In genomic region chr4:44065355-44066025, GRCm38 (mm10) we compare ENCODE assay signal across 8 mouse cellular contexts. TPM values are rescaled to one million over a fixed set of nuclear protein-coding genes. Genes with fewer than 3 reads are reported as not detected.
A peak's percentile ranks its signal among the peaks of the same experiment; 100 is the strongest.
DNase-seq lines count a peak whose midpoint lies in the region; ATAC-seq lines count a peak whose summit lies in the region.

No protein-coding gene starts in this region.

- H3K4me1 ChIP-seq in intestine, embryonic 15.5 days (replicated peaks) = 0 out of 2 replicates have a peak, but pooled peaks cover 12% of the 10 kb centered on the region
- H3K4me1 ChIP-seq in midbrain, embryonic 10.5 days = peaks cover 10% of the 10 kb centered on the region; the same call in 1 of the 2 replicates

- DNase-seq in adrenal gland, adult 8-10 months = peak; percentile 74
- DNase-seq in embryo, embryonic 11.5 days (ENCODE audit: low read depth, low spot score) = peak; percentile 83
- DNase-seq in gastrocnemius, postnatal 36 days = peak; percentile 80 to 89
- peak; percentile 94 to 96 for DNase-seq in left cerebral cortex, postnatal 14 days (ENCODE audit: low spot score in 2 of 2)
- DNase-seq in midbrain, embryonic 10.5 days (ENCODE audit: low spot score) = peak; percentile 86
- peak; percentile 93 for DNase-seq in right cerebral cortex, postnatal 4 days
- DNase-seq in yolk sac, embryonic 10.5 days (ENCODE audit: low spot score) = peak; percentile 87

- H3K27me3 ChIP-seq in intestine, embryonic 15.5 days (replicated peaks) = no peaks in the 10 kb centered on the region
- peaks cover 22% of the 10 kb centered on the region; the same call in 1 of the 2 replicates for H3K27me3 ChIP-seq in midbrain, embryonic 10.5 days (ENCODE audit: low read depth, poor library complexity, severe bottlenecking)

- intact Hi-C loops in gastrocnemius, postnatal 36 days (cut with DNase I) = loop anchor here (2.0 to 10.0 kb wide), 2 partner anchors 55 to 229 kb away; no protein-coding TSS in a partner anchor
- intact Hi-C loops in left cerebral cortex, postnatal 14 days (cut with DNase I) = loop anchor here (2.0 to 5.0 kb wide), 2 partner anchors 53 to 102 kb away; no protein-coding TSS in a partner anchor

- 0 out of 2 replicates have a peak overlapping the region, but pooled peaks have one; percentile 18 for H3K4me3 ChIP-seq in intestine, embryonic 15.5 days (replicated peaks)
- H3K4me3 ChIP-seq in midbrain, embryonic 10.5 days = 0 out of 2 replicates have a peak overlapping the region, but pooled peaks have one; percentile 14

- peak; percentile 89 for ATAC-seq in intestine, embryonic 15.5 days

- 19% methylated on average over 16 of the region's 16 CpGs for WGBS in intestine, embryonic 15.5 days
- WGBS in midbrain, embryonic 10.5 days = 36% methylated on average over 16 of the region's 16 CpGs

- H3K9ac ChIP-seq in intestine, embryonic 15.5 days = no peak overlapping the region

- 0 out of 2 replicates have a peak, but pooled peaks cover 2% of the 10 kb centered on the region for H3K36me3 ChIP-seq in intestine, embryonic 15.5 days
- H3K36me3 ChIP-seq in midbrain, embryonic 10.5 days = no peaks in the 10 kb centered on the region

- peak overlapping the region; percentile 76 for H3K27ac ChIP-seq in intestine, embryonic 15.5 days
- H3K27ac ChIP-seq in midbrain, embryonic 10.5 days (replicated peaks) = 0 out of 2 replicates have a peak overlapping the region, but pooled peaks have one; percentile 28

- H3K4me2 ChIP-seq in intestine, embryonic 15.5 days (replicated peaks) = peak overlapping the region; percentile 51

- no peaks in the 10 kb centered on the region for H3K9me3 ChIP-seq in intestine, embryonic 15.5 days
- H3K9me3 ChIP-seq in midbrain, embryonic 10.5 days (replicated peaks) = no peaks in the 10 kb centered on the region

RNA-seq across cellular contexts. Expression of gene Gne, which starts 18.5 kb away (rescaled TPM):
- total RNA-seq in adrenal gland, adult 8-10 months (2022) = 10 to 100 TPM; 38.9 to 51.1 (median 45.4) TPM
- 10 to 100 TPM in 1 of 2 experiments, 1 to 10 TPM in 1; 8.1 to 11.8 TPM for total RNA-seq in gastrocnemius, postnatal 36 days (2021)
- 42.0 and 47.0 TPM in 2 replicates for polyA plus RNA-seq in intestine, embryonic 15.5 days (2015; fragmentation: Nextera tagmentation; extraction: Ambion mirVana)
- 10 to 100 TPM; 38.2 to 49.6 TPM for total RNA-seq in left cerebral cortex, postnatal 14 days (2021)
- 14.5 and 17.6 TPM in 2 replicates for polyA plus RNA-seq in midbrain, embryonic 10.5 days (2016; fragmentation: Nextera tagmentation; extraction: Ambion mirVana)

Comparison
In these comparisons a context has a peak if more than half of its experiments do, and no peak if none do; other contexts are left out.
1. Peak in every context shown above with its lines: DNase-seq, ATAC-seq, H3K4me3 ChIP-seq and H3K27ac ChIP-seq.